Mouse (Mus musculus) urinary bladder, postnatal 36 days (tissue): ENCODE measurements at regions not wholly inside any gene's neighbourhood (a gene's known extent, or its start where the extent isn't known, plus 50 kb on each side); places are given as distances from the start of the nearest gene placed in this dataset.

Source experiments
- DNase-seq, 2 experiments: peaks; one replicate each; pipeline ENCODE4 v3.0.0; 2022; ENCODE audit warnings: low spot score in 2 of 2, mixed read lengths in 1 of 2

DNA sequence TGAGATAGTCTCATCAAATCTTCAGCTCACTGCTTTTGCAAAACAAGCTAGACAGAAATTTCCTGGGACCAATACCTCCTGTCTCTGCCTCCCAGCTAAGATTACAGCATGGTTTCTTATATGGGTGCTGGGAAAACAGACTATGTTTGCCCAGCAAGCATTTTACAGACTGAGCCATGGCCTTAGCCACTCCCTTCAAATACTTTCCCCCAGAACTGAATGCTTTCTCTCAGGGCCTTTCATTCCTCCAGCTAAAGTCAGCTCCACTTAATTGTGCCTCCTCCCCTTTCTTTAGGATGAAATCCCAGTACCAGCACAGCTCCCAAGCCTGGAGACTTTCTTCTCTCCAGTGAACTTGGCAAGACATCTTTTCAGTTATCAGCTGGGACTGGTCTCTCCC lies 232.1 kb downstream of the Tmsb4x start:
- DNase-seq, result no peak

DNA sequence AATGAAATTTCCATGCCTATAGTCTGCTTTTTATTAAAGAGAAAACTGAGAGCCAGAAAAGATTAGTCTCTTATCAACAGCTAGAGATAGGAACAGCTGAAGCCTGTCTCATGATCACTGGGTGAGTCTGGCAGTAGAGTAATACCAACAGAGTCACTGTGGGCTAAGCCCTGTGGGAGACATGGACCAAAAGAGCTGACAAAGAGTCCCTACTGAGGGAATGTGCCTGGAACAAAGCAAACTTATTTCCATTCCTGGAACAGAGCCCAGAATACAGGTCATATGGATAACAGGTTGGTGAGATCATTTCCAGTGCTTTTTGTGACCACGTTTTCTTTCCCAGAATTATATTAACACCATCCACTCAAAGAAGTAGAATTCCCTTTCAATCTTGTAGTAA lies 237.4 kb downstream of the Tmsb4x start:
- no peak for DNase-seq

- no peak for DNase-seq
Measured at GRCm38 (mm10) chrX:166964656-166965582, 244.2 kb downstream of the Tmsb4x start.

GRCm38 (mm10) chrX:166952528-166953189 lies 256.5 kb downstream of the Tmsb4x start:
- DNase-seq, result no peak

GRCm38 (mm10) chrX:166951011-166951410 lies 258.1 kb downstream of the Tmsb4x start:
- no peak for DNase-seq

GRCm38 (mm10) chrX:166945915-166946314 lies 263.2 kb downstream of the Tmsb4x start:
- no peak for DNase-seq

GRCm38 (mm10) chrX:166945476-166945875 lies 263.6 kb downstream of the Tmsb4x start:
- no peak for DNase-seq

GRCm38 (mm10) chrX:166933766-166934165 lies 275.3 kb downstream of the Tmsb4x start:
- DNase-seq, result no peak

- DNase-seq, result no peak
Measured at GRCm38 (mm10) chrX:166932472-166932871, 276.6 kb downstream of the Tmsb4x start.

GRCm38 (mm10) chrX:166931048-166931447 lies 278.1 kb downstream of the Tmsb4x start:
- DNase-seq, result peak in 1 of 2 experiments; percentile 3

DNA sequence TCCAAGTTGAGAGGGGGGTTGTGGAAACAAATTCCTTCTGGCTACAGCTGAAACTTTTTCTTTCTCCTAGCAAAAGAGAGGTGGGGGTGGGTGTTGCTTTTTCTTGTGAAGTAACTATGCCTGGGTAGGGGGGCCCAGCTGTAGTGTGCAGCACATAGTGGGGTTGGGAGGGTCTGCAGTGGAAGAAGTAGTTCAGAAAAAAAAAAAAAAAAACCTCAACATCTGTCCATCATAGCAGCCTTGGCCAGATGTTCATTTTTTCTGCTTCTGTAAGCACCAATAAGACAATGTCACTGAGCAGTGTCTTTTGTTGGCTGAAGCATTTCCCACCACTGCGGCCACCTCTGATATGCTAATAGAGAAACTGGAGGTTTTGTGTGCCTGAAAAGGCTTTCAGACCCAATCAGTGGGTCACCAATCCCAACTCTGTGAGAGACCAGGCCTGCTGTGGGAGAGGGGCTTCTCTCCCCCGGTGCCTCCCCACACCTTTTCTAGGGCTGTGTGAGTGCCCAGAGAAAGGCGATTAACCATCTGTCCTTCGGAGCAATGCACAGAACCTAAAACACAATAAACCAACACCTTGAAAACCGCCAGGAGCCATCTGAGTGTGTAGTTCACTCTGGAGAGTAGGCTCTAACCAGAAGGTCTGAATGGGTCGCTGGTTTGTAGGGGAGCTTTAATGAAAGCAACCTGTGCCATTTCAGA lies 279.2 kb downstream of the Tmsb4x start:
- no peak for DNase-seq

DNA sequence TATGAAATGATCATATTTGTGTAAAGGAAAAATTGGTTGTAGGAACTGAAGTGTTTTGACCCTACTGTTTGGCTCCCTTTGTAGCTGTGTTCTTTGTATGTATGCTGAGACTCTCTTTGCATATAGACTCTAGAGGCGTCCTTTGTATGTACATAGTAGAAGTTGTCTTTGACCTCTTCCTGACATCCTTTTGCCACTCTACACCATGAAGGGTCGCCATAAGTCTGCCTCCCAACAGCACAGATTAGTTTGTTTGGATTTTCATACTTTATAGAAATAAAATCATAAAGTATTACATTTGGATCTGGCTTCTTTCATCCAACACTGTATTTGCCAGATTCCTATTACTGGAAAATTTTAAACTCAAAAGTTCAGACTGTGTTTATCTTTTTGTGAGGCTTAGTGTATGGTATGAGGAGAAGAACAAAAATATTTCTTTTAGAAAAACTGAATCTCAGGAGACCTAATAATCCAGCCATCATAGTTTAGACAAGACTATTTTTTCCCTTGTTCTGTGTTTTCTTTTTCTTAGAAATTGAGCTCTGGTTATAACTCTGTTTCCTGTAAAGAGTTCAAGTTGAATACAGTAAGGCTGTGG lies 293.7 kb downstream of the Tmsb4x start:
- no peak for DNase-seq

DNA sequence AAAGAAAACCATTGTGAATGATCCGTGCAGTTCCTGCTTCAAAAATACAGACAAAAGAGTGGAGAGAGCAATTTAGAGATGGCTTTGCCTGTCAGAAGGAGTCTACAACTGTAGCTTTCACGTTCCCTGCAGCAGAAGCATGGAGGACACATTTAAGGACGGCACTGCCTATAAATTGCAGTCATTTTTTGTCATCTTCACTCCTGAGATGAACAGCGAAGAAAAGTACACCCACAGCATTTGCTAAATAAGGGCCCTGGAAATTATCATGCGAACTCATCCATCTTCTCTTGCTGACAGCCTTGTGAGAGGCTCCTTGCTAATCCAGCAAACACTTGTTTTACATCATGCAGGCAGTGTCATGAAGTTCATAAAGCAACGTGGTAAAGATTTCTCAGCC lies 302.5 kb downstream of the Tmsb4x start:
- DNase-seq, result no peak

DNA sequence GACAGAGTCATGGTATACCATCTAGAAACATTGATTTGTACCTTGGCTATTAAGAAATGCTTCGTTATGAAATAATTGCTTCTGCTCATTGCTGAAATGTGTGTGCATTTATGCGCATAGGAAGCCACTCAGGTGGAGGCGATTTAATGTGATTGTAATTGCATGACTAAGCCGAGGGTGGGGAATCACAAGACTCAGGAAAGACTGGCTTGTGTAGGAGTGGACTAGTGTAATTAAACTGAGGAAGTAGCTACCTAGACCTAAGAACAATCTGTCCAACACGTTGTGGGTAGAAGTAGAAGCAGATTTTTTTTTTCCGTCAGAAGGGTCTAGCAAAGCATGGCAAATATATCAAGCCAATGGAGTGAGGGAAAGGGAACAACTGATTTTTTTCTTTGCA lies 308.4 kb downstream of the Tmsb4x start:
- DNase-seq, result no peak

GRCm38 (mm10) chrX:166895199-166895598 lies 309.7 kb upstream of the Egfl6 start:
- DNase-seq, result no peak

- no peak for DNase-seq
Measured at GRCm38 (mm10) chrX:166886417-166886816, 300.9 kb upstream of the Egfl6 start.

DNA sequence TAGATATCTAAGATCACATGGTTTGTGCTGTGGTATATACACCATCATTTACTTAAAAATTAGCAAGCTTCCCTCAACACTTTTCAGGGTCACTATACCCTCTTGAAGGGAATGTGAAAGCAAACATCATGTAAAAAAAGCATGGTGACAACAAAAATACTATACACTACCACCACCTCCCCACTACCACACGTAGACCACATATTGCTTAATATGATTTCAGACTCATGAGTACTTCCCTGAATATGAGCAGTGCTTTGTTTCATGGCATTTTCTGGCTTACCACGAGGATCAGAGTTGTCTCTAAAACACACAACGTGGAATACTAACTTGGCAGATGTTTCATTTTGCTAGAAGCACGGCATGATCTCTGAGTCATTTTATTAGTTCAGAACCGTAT lies 284.0 kb upstream of the Egfl6 start:
- DNase-seq, result no peak

DNA sequence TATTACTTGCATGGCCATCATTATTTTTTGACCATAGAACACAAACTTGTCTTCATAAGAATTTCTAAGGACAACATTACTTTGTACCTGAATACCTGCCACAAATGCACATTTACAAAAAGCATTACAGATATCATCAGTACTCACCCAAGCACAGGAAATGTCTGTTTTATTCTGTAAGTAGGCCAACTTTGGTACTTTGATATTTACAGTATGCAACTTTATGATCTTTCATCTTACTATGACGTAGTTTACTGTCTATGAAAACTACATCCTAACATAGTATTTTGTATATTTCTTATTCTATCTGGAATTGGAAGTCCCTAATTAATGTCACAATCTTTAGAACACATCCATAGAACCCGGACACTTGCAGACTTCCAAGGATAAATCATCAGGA lies 282.2 kb upstream of the Egfl6 start:
- no peak for DNase-seq
